Mouse (Mus musculus) embryonic facial prominence, embryonic 13.5 days (tissue): ENCODE measurements around the gene Vdac2. TPM values are rescaled to one million over a fixed set of nuclear protein-coding genes. Genes with fewer than 3 reads are reported as not detected.

Experiments used
- ATAC-seq: fragments of 200-750 bp; cut with Nextera tagmentation; 2 replicates; pipeline ENCODE4 v1.8.0; 2017; ENCODE audit warnings: low read depth; ENCODE audit not compliant: insufficient number of reproducible peaks, insufficient read depth, low FRiP score, low TSS enrichment
- H3K27ac ChIP-seq: fragments of 300-500 bp; sonication (generic); 2 replicates; pipeline ENCODE4 v1.5.1; 2015; ENCODE audit warnings: moderate library complexity, mild to moderate bottlenecking, inconsistent platforms
- H3K27me3 ChIP-seq: fragments of 300-500 bp; sonication (generic); 2 replicates; pipeline ENCODE4 v1.6.1; 2015; ENCODE audit warnings: mild to moderate bottlenecking, inconsistent platforms
- H3K36me3 ChIP-seq: fragments of 300-500 bp; sonication (generic); 2 replicates; pipeline ENCODE4 v1.6.1; 2015; ENCODE audit warnings: mild to moderate bottlenecking, inconsistent platforms
- H3K4me1 ChIP-seq: fragments of 300-500 bp; sonication (generic); 2 replicates; pipeline ENCODE4 v1.6.1; 2015; ENCODE audit warnings: inconsistent platforms
- H3K4me2 ChIP-seq: fragments of 300-500 bp; sonication (generic); 2 replicates; pipeline ENCODE4 v1.6.1; 2015; ENCODE audit warnings: moderate library complexity, mild to moderate bottlenecking, inconsistent platforms
- H3K4me3 ChIP-seq: fragments of 300-500 bp; sonication (generic); 2 replicates; pipeline ENCODE4 v1.5.1; 2015; ENCODE audit warnings: mild to moderate bottlenecking, inconsistent platforms
- H3K9ac ChIP-seq: fragments of 300-500 bp; sonication (generic); 2 replicates; pipeline ENCODE4 v1.6.1; 2015; ENCODE audit warnings: mild to moderate bottlenecking, inconsistent platforms
- H3K9me3 ChIP-seq: fragments of 300-500 bp; sonication (generic); 2 replicates; pipeline ENCODE4 v1.6.1; 2016; ENCODE audit warnings: inconsistent platforms
- WGBS: fragments of 180-500 bp; shearing (Covaris S2); methylation state at CpG from one replicate; pipeline ENCODE4 v1.1.7; 2015; ENCODE audit warnings: mixed read lengths; 5-methylcytosine and 5-hydroxymethylcytosine counted together
- polyA plus RNA-seq: library from polyadenylated mRNA; unstranded; fragments of >200 nt; fragmentation: Nextera tagmentation; extraction: Ambion mirVana; gene quantifications from 2 replicates; pipeline ENCODE4 v1.2.1, GENCODE M21; 2015

Gene Vdac2
- polyA plus RNA-seq, 1 experiment from 2014 or later, result 221 TPM

GRCm38 (mm10) chr14:21820880-21821505 lies 4.0 kb upstream of the Vdac2 start:
- no peaks in the 10 kb centered on the region for H3K9me3 ChIP-seq
- no peak overlapping the region for H3K4me3 ChIP-seq
- H3K27ac ChIP-seq, result no peak overlapping the region
- no peak overlapping the region for H3K4me2 ChIP-seq
- H3K9ac ChIP-seq, result no peak overlapping the region
- H3K36me3 ChIP-seq, result no peaks in the 10 kb centered on the region
- ATAC-seq, result no peak
- H3K27me3 ChIP-seq, result no peaks in the 10 kb centered on the region
- 0 out of 2 replicates have a peak, but pooled peaks cover 4% of the 10 kb centered on the region for H3K4me1 ChIP-seq
- WGBS, result 86% methylated on average over 4 of the region's 4 CpGs

GRCm38 (mm10) chr14:21822307-21822706 lies 2.7 kb upstream of the Vdac2 start:
- no peaks in the 10 kb centered on the region for H3K36me3 ChIP-seq
- H3K9ac ChIP-seq, result no peak overlapping the region
- no peaks in the 10 kb centered on the region for H3K9me3 ChIP-seq
- 0 out of 2 replicates have a peak, but pooled peaks cover 10% of the 10 kb centered on the region for H3K4me1 ChIP-seq
- no peak overlapping the region for H3K27ac ChIP-seq
- 73% methylated on average over 7 of the region's 7 CpGs for WGBS
- H3K4me2 ChIP-seq, result no peak overlapping the region
- no peaks in the 10 kb centered on the region for H3K27me3 ChIP-seq
- no peak for ATAC-seq
- no peak overlapping the region for H3K4me3 ChIP-seq

- WGBS, result 70% methylated on average over 7 of the region's 7 CpGs
Measured at GRCm38 (mm10) chr14:21822795-21823374, 2.2 kb upstream of the Vdac2 start.

GRCm38 (mm10) chr14:21823897-21824296 lies 1.1 kb upstream of the Vdac2 start:
- 67% methylated on average over 7 of the region's 7 CpGs for WGBS
- Histone ChIP-seq H3K27ac (no peak overlapping the region), H3K9me3 (no peaks in the 10 kb centered on the region), H3K4me1 (0 out of 2 replicates have a peak, but pooled peaks cover 10% of the 10 kb centered on the region), H3K4me2 (no peak overlapping the region), H3K9ac (no peak overlapping the region), H3K36me3 (no peaks in the 10 kb centered on the region), H3K4me3 (no peak overlapping the region), H3K27me3 (no peaks in the 10 kb centered on the region)
- no peak for ATAC-seq

More at GRCm38 (mm10) chr14:21822795-21823374, 2.2 kb upstream of the Vdac2 start:
- Histone ChIP-seq H3K9ac (no peak overlapping the region), H3K4me2 (no peak overlapping the region), H3K9me3 (no peaks in the 10 kb centered on the region), H3K36me3 (no peaks in the 10 kb centered on the region), H3K4me1 (0 out of 2 replicates have a peak, but pooled peaks cover 10% of the 10 kb centered on the region), H3K27me3 (no peaks in the 10 kb centered on the region), H3K4me3 (no peak overlapping the region), H3K27ac (0 out of 2 replicates have a peak overlapping the region, but pooled peaks have one; percentile 23)
- no peak for ATAC-seq

GRCm38 (mm10) chr14:21825786-21826491 lies 901 bp downstream of the Vdac2 start:
- peaks cover 16% of the 10 kb centered on the region for H3K4me1 ChIP-seq
- no peaks in the 10 kb centered on the region for H3K36me3 ChIP-seq
- 83% methylated on average over 9 of the region's 9 CpGs for WGBS
- no peak overlapping the region for H3K4me2 ChIP-seq
- no peak overlapping the region for H3K9ac ChIP-seq
- H3K27ac ChIP-seq, result no peak overlapping the region
- H3K9me3 ChIP-seq, result no peaks in the 10 kb centered on the region
- ATAC-seq, result no peak
- no peak overlapping the region for H3K4me3 ChIP-seq
- H3K27me3 ChIP-seq, result no peaks in the 10 kb centered on the region

GRCm38 (mm10) chr14:21830876-21831767 lies 6.1 kb downstream of the Vdac2 start:
- H3K4me1 ChIP-seq, result peaks cover 32% of the 10 kb centered on the region
- under 1% methylated on average over 67 of the region's 73 CpGs for WGBS
- no peaks in the 10 kb centered on the region for H3K27me3 ChIP-seq
- no peaks in the 10 kb centered on the region for H3K9me3 ChIP-seq
- ATAC-seq, result peak; percentile 97
- peak overlapping the region; percentile 94 for H3K27ac ChIP-seq
- H3K4me3 ChIP-seq, result peak overlapping the region; percentile 99
- H3K9ac ChIP-seq, result peak overlapping the region; percentile 97
- peaks cover 20% of the 10 kb centered on the region for H3K36me3 ChIP-seq
- peak overlapping the region; percentile 85 for H3K4me2 ChIP-seq

GRCm38 (mm10) chr14:21831830-21832403 lies 6.9 kb downstream of the Vdac2 start:
- Histone ChIP-seq H3K27me3 (no peaks in the 10 kb centered on the region), H3K4me1 (peaks cover 27% of the 10 kb centered on the region), H3K4me2 (peak overlapping the region; percentile 85), H3K27ac (peak overlapping the region; percentile 94), H3K36me3 (peaks cover 27% of the 10 kb centered on the region), H3K9ac (peak overlapping the region; percentile 97), H3K4me3 (peak overlapping the region; percentile 99), H3K9me3 (no peaks in the 10 kb centered on the region)
- ATAC-seq, result peak; percentile 27; the same call in 1 of the 2 replicates
- WGBS, result under 1% methylated on average over 28 of the region's 28 CpGs

GRCm38 (mm10) chr14:21838336-21839017 lies 13.4 kb downstream of the Vdac2 start:
- 81% methylated on average over 8 of the region's 8 CpGs for WGBS

GRCm38 (mm10) chr14:21841819-21842592 lies 17.0 kb downstream of the Vdac2 start:
- H3K9me3 ChIP-seq, result no peaks in the 10 kb centered on the region
- H3K4me2 ChIP-seq, result no peak overlapping the region
- no peak overlapping the region for H3K27ac ChIP-seq
- H3K9ac ChIP-seq, result no peak overlapping the region
- H3K4me3 ChIP-seq, result no peak overlapping the region
- ATAC-seq, result no peak
- H3K4me1 ChIP-seq, result peaks cover 1% of the 10 kb centered on the region
- no peaks in the 10 kb centered on the region for H3K27me3 ChIP-seq
- WGBS, result 92% methylated on average over 5 of the region's 5 CpGs
- H3K36me3 ChIP-seq, result peaks cover 99% of the 10 kb centered on the region

More at GRCm38 (mm10) chr14:21838336-21839017, 13.4 kb downstream of the Vdac2 start:
- H3K9me3 ChIP-seq, result no peaks in the 10 kb centered on the region
- no peak overlapping the region for H3K9ac ChIP-seq
- H3K27me3 ChIP-seq, result no peaks in the 10 kb centered on the region
- H3K4me2 ChIP-seq, result no peak overlapping the region
- no peak overlapping the region for H3K4me3 ChIP-seq
- peaks cover 92% of the 10 kb centered on the region for H3K36me3 ChIP-seq
- no peak overlapping the region for H3K27ac ChIP-seq
- ATAC-seq, result no peak
- peaks cover 8% of the 10 kb centered on the region for H3K4me1 ChIP-seq

- no peak overlapping the region for H3K27ac ChIP-seq
- H3K4me1 ChIP-seq, result peaks cover 14% of the 10 kb centered on the region
- ATAC-seq, result no peak
- no peak overlapping the region for H3K4me3 ChIP-seq
- no peaks in the 10 kb centered on the region for H3K9me3 ChIP-seq
- H3K9ac ChIP-seq, result no peak overlapping the region
- peaks cover 86% of the 10 kb centered on the region for H3K36me3 ChIP-seq
- H3K27me3 ChIP-seq, result no peaks in the 10 kb centered on the region
- 86% methylated on average over 6 of the region's 6 CpGs for WGBS
- no peak overlapping the region for H3K4me2 ChIP-seq
Measured at GRCm38 (mm10) chr14:21843263-21843662, 18.2 kb downstream of the Vdac2 start.
